Mouse (Mus musculus) embryonic facial prominence, embryonic 10.5 days (tissue): ENCODE data around the gene Spag8. TPM values are rescaled to one million over a fixed set of nuclear protein-coding genes. Genes with fewer than 3 reads are reported as not detected.
A peak's percentile ranks its signal among the peaks of the same experiment; 100 is the strongest.

Experiments
- DNase-seq: peaks from one replicate; pipeline ENCODE4 v3.0.0-alpha.2; 2017; ENCODE audit warnings: low spot score
- H3K27ac ChIP-seq: fragments of 300-500 bp; sonication (generic); replicated peaks from 2 replicates; pipeline ENCODE4 v1.5.1; 2016; ENCODE audit warnings: mild to moderate bottlenecking
- H3K27me3 ChIP-seq: fragments of 300-500 bp; sonication (generic); replicated peaks from 2 replicates; pipeline ENCODE4 v1.6.1; 2016; ENCODE audit warnings: low read depth, mild to moderate bottlenecking; ENCODE audit not compliant: poor library complexity, severe bottlenecking
- H3K36me3 ChIP-seq: fragments of 300-500 bp; sonication (generic); replicated peaks from 2 replicates; pipeline ENCODE4 v1.6.1; 2016; ENCODE audit warnings: mild to moderate bottlenecking, moderate library complexity
- H3K4me1 ChIP-seq: fragments of 300-500 bp; sonication (generic); 2 replicates; pipeline ENCODE4 v1.6.1; 2016
- H3K4me3 ChIP-seq: fragments of 300-500 bp; sonication (generic); 2 replicates; pipeline ENCODE4 v1.5.1; 2016; ENCODE audit warnings: mild to moderate bottlenecking, moderate library complexity
- H3K9me3 ChIP-seq: fragments of 300-500 bp; sonication (generic); 2 replicates; pipeline ENCODE4 v1.6.1; 2016; ENCODE audit warnings: mild to moderate bottlenecking
- WGBS: fragments of 180-500 bp; shearing (Covaris S2); methylation state at CpG from one replicate; pipeline ENCODE4 v1.1.7; 2016; 5-methylcytosine and 5-hydroxymethylcytosine counted together
- polyA plus RNA-seq: library from polyadenylated mRNA; unstranded; fragments of >200 nt; fragmentation: Nextera tagmentation; extraction: Ambion mirVana; gene quantifications from 2 replicates; pipeline ENCODE4 v1.2.1, GENCODE M21; 2016

Spag8 gene
- polyA plus RNA-seq, 1 experiment from 2014 or later, result 1.8 TPM

DNA sequence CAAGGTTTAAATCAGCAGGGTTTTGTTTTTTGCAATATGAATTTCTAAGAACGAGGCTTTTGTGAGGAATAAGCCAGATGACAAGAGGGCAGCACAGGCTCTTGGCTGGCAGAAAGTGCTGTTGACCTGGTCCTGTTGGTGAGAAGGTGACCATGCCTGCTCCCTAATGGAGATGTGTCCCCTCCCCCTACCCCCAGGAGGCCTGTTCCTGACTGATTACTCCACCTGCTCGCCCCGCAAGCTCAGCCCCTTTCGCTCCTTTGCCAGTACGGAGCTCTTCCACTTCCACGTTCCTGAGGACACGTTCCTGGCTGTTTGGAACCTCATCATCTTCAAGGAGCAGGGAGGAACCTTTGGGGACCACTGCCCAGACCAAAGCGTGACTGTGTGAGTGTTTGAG, 20.3 kb upstream of the Spag8 start:
- Histone ChIP-seq H3K27ac (no peak overlapping the region), H3K9me3 (no peaks in the 10 kb centered on the region), H3K4me3 (no peak overlapping the region), H3K36me3 (peaks cover 33% of the 10 kb centered on the region), H3K4me1 (peaks cover 39% of the 10 kb centered on the region), H3K27me3 (peaks cover 18% of the 10 kb centered on the region)
- no peak for DNase-seq
- WGBS, result 81% methylated on average over 8 of the region's 8 CpGs

DNA sequence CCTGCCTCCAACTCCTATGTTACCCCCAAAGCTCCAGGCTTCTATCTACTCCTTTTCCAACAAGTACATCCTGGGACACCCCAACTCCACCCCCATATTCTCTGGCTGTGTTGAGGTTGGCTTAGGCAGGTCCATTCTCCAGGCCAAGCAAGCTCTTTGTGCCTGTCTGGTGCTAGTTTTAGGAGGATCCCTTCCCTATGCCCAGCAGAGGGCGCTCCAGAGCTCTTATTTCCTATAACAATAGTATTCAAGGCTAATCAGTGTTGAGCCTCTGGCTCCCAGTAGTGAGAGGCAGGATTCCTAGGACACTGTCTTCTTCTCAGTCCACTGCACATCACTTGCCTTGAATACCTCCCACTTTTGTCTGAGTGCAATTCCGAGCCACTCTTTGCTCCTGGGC, 18.7 kb upstream of the Spag8 start:
- H3K27ac ChIP-seq, result no peak overlapping the region
- 11% methylated on average over 2 of the region's 2 CpGs for WGBS

DNA sequence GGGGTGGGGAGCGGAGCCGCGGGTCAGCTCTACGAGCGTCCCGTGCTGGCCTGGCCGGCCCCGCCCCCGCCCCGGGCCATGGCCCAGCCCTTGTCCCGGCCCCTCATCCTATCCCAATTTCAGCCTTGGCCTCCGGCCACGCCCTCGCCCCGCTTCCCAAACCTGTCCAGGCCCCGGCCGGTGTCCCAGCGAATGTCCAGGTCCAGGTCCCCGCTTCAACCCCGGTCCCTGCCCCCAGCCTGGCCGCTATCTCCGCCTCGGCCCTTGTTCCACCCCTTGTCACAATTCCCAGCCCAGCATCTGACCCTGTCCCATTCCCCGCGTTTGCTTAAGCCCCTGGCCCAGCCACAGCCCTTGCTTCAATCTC, 16.0 kb upstream of the Spag8 start:
- H3K27me3 ChIP-seq, result peaks cover 61% of the 10 kb centered on the region
- H3K4me1 ChIP-seq, result peaks cover 42% of the 10 kb centered on the region
- no peak for DNase-seq
- peak overlapping the region; percentile 93 for H3K27ac ChIP-seq
- WGBS, result under 1% methylated on average over 25 of the region's 25 CpGs
- no peaks in the 10 kb centered on the region for H3K9me3 ChIP-seq
- H3K4me3 ChIP-seq, result peak overlapping the region; percentile 85
- peaks cover 6% of the 10 kb centered on the region for H3K36me3 ChIP-seq

More for the DNA sequence above, 18.7 kb upstream of the Spag8 start:
- Histone ChIP-seq H3K36me3 (peaks cover 22% of the 10 kb centered on the region), H3K9me3 (no peaks in the 10 kb centered on the region), H3K27me3 (peaks cover 34% of the 10 kb centered on the region), H3K4me1 (peaks cover 42% of the 10 kb centered on the region), H3K4me3 (no peak overlapping the region)
- peak; percentile 89 for DNase-seq

DNA sequence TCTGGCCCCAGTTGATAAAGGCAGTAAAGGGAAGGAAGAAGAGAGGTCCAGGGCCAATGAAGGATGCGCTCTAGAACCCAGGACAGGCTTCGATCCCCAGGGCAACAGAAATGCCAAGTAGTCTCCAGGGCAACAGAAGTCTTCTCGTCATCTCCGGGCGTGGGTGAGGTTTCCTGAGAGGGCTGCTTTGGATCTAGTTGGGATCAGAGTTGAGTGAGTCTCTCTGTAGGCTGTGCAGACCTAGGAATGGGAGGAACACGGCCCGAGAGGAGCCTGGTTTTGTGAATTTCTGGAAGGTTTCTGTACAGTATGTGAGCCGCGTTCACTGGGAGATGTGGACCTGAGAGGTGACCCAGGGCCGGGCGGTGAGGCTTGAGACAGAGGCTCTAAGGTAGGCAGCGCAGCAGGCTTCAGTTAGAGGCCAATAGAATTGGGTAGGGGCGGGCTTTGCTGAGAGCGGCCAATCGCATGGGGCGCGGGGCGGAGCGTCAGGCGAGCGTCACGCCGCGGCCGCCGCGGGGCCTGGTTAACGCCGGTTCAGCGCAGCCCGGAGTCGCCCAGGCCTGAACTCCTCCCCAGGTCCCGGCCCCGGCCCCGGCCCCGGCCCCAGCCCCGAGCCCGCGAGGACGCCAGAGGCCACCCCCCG, 15.5 kb upstream of the Spag8 start, which contains the start of the genes Tmem8b and Fam221b:
Gene Tmem8b (plus strand): TSS at position 190 of the 646 bp plus-strand sequence.
Gene Fam221b (minus strand): TSS at position 364 of the 646 bp plus-strand sequence.
- 2% methylated on average over 39 of the region's 41 CpGs for WGBS
- no peaks in the 10 kb centered on the region for H3K9me3 ChIP-seq
- H3K4me1 ChIP-seq, result peaks cover 42% of the 10 kb centered on the region
- H3K27ac ChIP-seq, result peak within 1 kb of the TSS; percentile 93
- peaks cover 1% of the 10 kb centered on the region; the same call in 1 of the 2 replicates for H3K36me3 ChIP-seq
- peak; percentile 92 for DNase-seq
- H3K4me3 ChIP-seq, result peak within 1 kb of the TSS; percentile 85
- peaks cover 63% of the 10 kb centered on the region for H3K27me3 ChIP-seq

DNA sequence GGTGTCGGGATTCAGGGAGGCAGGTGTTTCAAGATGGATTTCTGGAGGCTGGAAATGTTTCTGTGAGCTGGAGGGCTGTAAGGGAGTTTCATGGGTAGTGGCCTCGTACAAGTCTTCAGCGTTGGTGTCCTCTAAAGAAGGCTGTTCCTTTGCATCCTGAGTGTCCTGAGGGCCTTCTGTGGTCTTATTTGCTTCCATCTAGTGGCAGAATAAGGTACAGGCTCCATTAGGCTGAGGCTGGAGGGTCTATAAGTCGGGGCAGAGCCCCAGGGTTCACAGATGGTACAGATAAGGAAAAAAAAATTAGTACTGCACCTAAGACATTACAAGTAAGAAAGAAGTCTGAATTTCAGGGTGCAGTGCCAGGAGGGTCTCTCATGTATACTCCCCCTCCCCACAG, 13.0 kb upstream of the Spag8 start:
- Histone ChIP-seq H3K27ac (no peak overlapping the region), H3K27me3 (peaks cover 86% of the 10 kb centered on the region), H3K4me1 (peaks cover 24% of the 10 kb centered on the region), H3K9me3 (no peaks in the 10 kb centered on the region), H3K36me3 (no peaks in the 10 kb centered on the region), H3K4me3 (no peak overlapping the region)
- DNase-seq, result no peak
- WGBS, result 31% methylated on average over 4 of the region's 4 CpGs

DNA sequence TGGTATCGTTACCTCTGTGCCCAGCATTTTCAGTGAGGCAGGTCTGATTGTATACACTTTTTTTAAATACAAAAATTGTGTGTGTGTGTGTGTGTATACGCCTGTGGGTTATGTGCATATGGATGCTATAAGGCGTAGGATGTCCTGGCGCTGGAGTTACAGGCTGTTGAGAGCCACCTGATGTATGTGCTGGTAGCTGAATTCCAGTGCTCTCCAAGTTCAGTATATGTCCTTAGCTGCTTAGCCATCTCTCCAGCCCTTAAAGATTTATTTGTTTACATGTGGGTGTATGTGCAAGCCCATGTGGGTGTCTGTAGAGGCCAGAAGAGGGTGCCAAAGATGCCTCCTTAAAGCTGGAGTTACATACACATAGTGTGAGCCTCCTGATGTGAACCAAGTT, 3.8 kb upstream of the Spag8 start:
- WGBS, result 65% methylated on average over 4 of the region's 4 CpGs
- no peak overlapping the region for H3K27ac ChIP-seq
- no peak for DNase-seq
- no peaks in the 10 kb centered on the region for H3K9me3 ChIP-seq
- peaks cover 25% of the 10 kb centered on the region for H3K27me3 ChIP-seq
- peak overlapping the region; percentile 86 for H3K4me3 ChIP-seq
- H3K36me3 ChIP-seq, result no peaks in the 10 kb centered on the region
- peaks cover 30% of the 10 kb centered on the region for H3K4me1 ChIP-seq

DNA sequence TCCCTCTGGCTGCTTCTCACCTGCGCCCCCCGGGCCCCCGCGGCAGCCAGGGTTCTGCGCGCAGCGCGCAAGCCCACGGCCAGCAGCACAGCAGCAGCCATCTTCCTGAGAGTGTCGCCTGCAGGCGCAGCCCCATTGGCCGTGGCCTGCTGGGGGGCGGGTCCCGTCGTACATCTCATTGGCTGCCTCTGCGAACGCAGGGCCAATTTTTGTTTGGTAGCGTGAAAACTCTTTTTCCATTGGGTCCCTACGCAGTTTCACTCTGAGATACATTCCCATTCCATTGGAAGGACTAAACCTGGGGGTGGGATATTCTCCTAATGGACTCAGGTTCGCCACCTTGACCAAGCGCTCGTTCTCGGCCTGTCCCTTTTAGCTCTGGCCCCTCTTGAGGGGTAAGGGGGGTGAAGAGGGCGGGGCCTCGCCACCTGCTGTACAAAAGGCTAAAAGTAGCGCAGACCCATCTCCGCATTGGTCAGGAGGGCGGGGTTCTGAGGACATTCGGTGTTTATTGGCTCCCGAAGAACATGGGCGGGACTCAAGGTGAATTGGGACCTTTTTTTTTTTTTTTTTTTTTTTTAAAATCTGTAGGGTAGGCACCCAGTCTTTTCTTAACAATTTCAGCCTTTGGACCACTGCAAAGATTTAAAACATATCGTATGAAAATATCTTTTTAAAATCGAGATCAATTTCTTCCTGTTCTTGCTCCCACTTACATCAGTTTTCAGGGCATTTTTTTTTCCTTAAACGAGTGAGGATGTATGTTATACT, 3.1 kb upstream of the Spag8 start, which contains the start of gene Hint2:
Gene Hint2 (minus strand): TSS at position 128 of the 771 bp plus-strand sequence.
- H3K36me3 ChIP-seq, result no peaks in the 10 kb centered on the region; the same call in 1 of the 2 replicates
- peak within 1 kb of the TSS; percentile 93 for H3K27ac ChIP-seq
- H3K4me1 ChIP-seq, result peaks cover 30% of the 10 kb centered on the region
- no peaks in the 10 kb centered on the region for H3K9me3 ChIP-seq
- DNase-seq, result peak; percentile 96
- peaks cover 19% of the 10 kb centered on the region for H3K27me3 ChIP-seq
- WGBS, result 1% methylated on average over 34 of the region's 34 CpGs
- H3K4me3 ChIP-seq, result peak within 1 kb of the TSS; percentile 86

DNA sequence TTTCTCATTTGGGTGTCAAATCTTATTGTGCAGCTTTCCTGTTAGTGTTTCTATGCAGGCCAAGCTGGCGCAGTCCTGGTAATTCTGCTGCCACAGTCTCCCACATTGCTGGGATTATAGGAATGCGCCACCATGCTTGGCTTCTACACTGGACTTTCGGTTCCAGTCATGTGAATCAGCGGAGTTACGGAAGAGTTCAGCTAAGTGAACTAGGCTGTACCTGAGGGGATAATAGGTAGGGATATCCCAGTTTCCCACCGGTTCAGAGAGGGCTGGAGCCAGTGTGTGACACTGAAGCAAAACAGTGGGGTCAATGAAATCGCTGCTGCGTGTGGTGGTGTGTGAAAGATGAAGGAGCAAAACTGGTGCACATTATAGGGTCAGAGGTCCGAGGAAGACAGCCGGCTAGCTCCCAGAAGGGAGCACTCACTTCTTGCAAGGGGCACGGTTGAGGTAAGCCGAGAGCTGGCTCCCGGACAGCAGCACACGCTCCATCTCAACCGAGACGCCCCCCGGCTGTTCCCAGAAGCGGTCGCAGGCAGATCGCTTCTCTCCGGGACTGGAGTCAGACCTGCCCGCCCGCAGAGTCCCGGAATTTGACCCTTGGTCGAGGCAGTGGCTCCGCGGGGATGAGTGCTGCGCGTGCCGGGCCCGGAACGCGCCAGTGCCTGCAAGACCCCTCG, 2.4 kb upstream of the Spag8 start:
- H3K36me3 ChIP-seq, result peaks cover under 1% of the 10 kb centered on the region
- H3K27ac ChIP-seq, result peak overlapping the region; percentile 93
- peaks cover 12% of the 10 kb centered on the region; the same call in 1 of the 2 replicates for H3K27me3 ChIP-seq
- H3K9me3 ChIP-seq, result no peaks in the 10 kb centered on the region
- H3K4me3 ChIP-seq, result peak overlapping the region; percentile 86
- 6% methylated on average over 34 of the region's 34 CpGs for WGBS
- no peak for DNase-seq
- peaks cover 30% of the 10 kb centered on the region for H3K4me1 ChIP-seq

DNA sequence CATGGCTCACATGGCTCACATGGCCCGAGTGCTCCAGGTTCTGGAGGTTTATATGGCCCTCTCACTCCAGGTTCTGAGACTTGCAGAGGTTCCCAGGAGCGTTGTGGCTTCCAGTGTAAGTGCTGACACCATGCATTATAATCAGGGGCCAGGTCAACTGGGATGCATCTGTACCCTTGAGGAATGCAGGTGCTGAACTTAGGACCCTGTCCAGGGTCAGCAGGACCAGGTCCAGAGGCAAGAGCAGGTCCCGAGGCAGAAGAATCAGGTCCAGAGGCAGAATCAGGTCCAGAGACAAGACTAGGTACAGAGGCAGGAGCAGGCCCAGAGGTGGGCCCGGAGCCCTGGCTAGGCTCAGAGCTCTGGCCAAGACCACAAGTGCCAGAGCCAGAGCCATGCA, 668 bp downstream of the Spag8 start:
- peak overlapping the region; percentile 52 for H3K4me3 ChIP-seq

DNA sequence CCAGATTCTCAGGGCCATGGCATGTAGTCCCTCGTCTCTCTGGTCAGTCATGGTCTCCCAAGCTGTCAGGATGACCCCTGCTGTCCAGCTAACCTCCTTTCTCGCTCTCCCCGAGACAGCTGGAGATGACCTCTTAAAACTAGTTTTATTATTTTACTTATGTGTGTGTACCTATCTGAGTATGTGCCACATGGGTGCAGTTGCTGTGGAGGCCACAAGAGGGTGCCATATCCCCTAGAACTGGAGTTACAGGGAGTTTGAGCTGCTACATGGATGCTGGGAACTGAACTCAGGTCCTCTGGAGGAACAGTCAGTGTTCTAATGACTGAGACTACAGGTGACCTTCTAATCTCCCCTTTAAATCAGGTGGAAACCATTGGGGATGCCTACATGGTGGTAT, 3.6 kb downstream of the Spag8 start:
- Histone ChIP-seq H3K27me3 (no peaks in the 10 kb centered on the region), H3K9me3 (peaks cover 10% of the 10 kb centered on the region; the same call in 1 of the 2 replicates), H3K36me3 (peaks cover 21% of the 10 kb centered on the region), H3K4me1 (peaks cover 12% of the 10 kb centered on the region), H3K27ac (no peak overlapping the region), H3K4me3 (no peak overlapping the region)
- 96% methylated on average over 3 of the region's 3 CpGs for WGBS
- DNase-seq, result no peak

More for the DNA sequence above, 668 bp downstream of the Spag8 start:
- WGBS, result 86% methylated on average over 4 of the region's 4 CpGs
- no peak for DNase-seq
- H3K27ac ChIP-seq, result peak overlapping the region; percentile 65
- H3K9me3 ChIP-seq, result peaks cover 10% of the 10 kb centered on the region; the same call in 1 of the 2 replicates
- peaks cover 30% of the 10 kb centered on the region for H3K4me1 ChIP-seq
- no peaks in the 10 kb centered on the region for H3K27me3 ChIP-seq
- H3K36me3 ChIP-seq, result peaks cover 16% of the 10 kb centered on the region

DNA sequence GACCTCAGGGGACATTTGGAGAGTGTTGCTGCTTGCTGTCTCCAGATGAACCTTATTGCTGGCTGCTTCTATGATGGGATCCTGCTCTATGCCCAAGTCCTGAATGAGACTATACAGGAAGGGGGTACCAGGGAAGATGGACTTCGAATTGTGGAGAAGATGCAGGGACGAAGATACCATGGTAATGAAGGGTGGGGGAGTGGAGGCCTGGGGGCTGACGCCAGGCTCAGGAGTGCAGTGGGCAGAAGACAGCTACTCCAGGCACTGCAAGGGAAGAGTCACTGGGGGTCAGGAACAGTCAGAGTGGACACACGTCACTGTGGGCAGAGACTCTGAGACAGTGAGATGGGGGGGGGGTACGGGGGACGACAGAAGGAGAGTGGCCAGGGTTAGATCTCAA, 12.9 kb downstream of the Spag8 start:
- H3K27ac ChIP-seq, result no peak overlapping the region
- WGBS, result 78% methylated on average over 6 of the region's 6 CpGs
- no peak overlapping the region for H3K4me3 ChIP-seq
- no peaks in the 10 kb centered on the region for H3K9me3 ChIP-seq
- no peaks in the 10 kb centered on the region; the same call in 1 of the 2 replicates for H3K27me3 ChIP-seq
- H3K36me3 ChIP-seq, result no peaks in the 10 kb centered on the region
- H3K4me1 ChIP-seq, result peaks cover 13% of the 10 kb centered on the region
- no peak for DNase-seq

DNA sequence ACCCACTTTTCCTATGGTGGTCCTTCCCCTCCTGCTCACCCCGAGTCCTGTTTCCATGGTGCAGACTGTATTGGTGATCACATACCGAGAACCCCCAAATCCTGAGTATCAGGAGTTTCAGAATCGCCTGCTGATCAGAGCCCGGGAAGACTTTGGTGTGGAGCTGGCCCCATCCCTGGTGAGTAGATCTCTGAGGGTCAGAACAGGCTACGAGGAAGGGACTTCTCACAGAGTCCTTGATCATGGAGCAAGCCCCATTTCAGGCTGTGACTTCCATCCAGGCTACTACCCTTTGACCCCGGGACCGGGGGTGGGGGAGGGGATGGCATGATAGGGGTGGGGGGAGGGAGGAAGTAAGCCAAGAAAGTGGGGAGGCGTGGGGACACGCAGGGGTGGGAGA, 13.3 kb downstream of the Spag8 start:
- Histone ChIP-seq H3K36me3 (no peaks in the 10 kb centered on the region), H3K27me3 (no peaks in the 10 kb centered on the region; the same call in 1 of the 2 replicates), H3K4me1 (peaks cover 13% of the 10 kb centered on the region), H3K27ac (no peak overlapping the region), H3K4me3 (no peak overlapping the region), H3K9me3 (no peaks in the 10 kb centered on the region)
- DNase-seq, result peak; percentile 3
- WGBS, result 63% methylated on average over 9 of the region's 9 CpGs
